Mouse (Mus musculus): Measurements from ENCODE around the gene Tdrd5. TPM values are rescaled to one million over a fixed set of nuclear protein-coding genes. Genes with fewer than 3 reads are reported as not detected.

The Tdrd5 gene
- polyA plus RNA-seq, 1 experiment from 2014 or later: 1.0 TPM

GRCm38 (mm10) chr1:156241035-156241434 lies 62.4 kb downstream of the Tdrd5 start:
- Histone ChIP-seq H3K4me2 (ENCODE audit: low read length) (no peak overlapping the region), H3K36me3 (ENCODE audit: control insufficient read depth, insufficient read depth, low read length) (no peaks in the 10 kb centered on the region), H3K9me3 (replicated peaks; ENCODE audit: control insufficient read depth, low read length, poor library complexity, severe bottlenecking) (no peaks in the 10 kb centered on the region), H3K27me3 (ENCODE audit: control insufficient read depth, insufficient read depth, low read depth, low read length) (no peaks in the 10 kb centered on the region), H3K4me3 (ENCODE audit: low read depth, low read length) (no peak overlapping the region), H3K27ac (ENCODE audit: low read length) (no peak overlapping the region), H3K9ac (ENCODE audit: low read depth, low read length) (no peak overlapping the region), H3K4me1 (ENCODE audit: control insufficient read depth, insufficient read depth, low read length) (no peaks in the 10 kb centered on the region)
- no peak for ATAC-seq
- WGBS: 43% methylated on average over 2 of the region's 2 CpGs

GRCm38 (mm10) chr1:156231122-156231521 lies 72.3 kb downstream of the Tdrd5 start:
- no peak overlapping the region for H3K4me3 ChIP-seq (ENCODE audit: low read depth, low read length)
- H3K27me3 ChIP-seq (ENCODE audit: control insufficient read depth, insufficient read depth, low read depth, low read length): no peaks in the 10 kb centered on the region
- peaks cover 7% of the 10 kb centered on the region for H3K4me1 ChIP-seq (ENCODE audit: control insufficient read depth, insufficient read depth, low read length)
- H3K27ac ChIP-seq (ENCODE audit: low read length): no peak overlapping the region
- no peak for ATAC-seq
- H3K4me2 ChIP-seq (ENCODE audit: low read length): no peak overlapping the region; the same call in 1 of the 2 replicates
- WGBS: 82% methylated on average over 6 of the region's 6 CpGs
- H3K36me3 ChIP-seq (ENCODE audit: control insufficient read depth, insufficient read depth, low read length): no peaks in the 10 kb centered on the region
- H3K9me3 ChIP-seq (replicated peaks; ENCODE audit: control insufficient read depth, low read length, poor library complexity, severe bottlenecking): no peaks in the 10 kb centered on the region
- H3K9ac ChIP-seq (ENCODE audit: low read depth, low read length): no peak overlapping the region

GRCm38 (mm10) chr1:156230339-156231089 lies 73.0 kb downstream of the Tdrd5 start:
- 38% methylated on average over 9 of the region's 9 CpGs for WGBS
- ATAC-seq: peak; percentile 70; the same call in 1 of the 2 replicates
- Histone ChIP-seq H3K4me3 (ENCODE audit: low read depth, low read length) (no peak overlapping the region), H3K9me3 (replicated peaks; ENCODE audit: control insufficient read depth, low read length, poor library complexity, severe bottlenecking) (no peaks in the 10 kb centered on the region), H3K27me3 (ENCODE audit: control insufficient read depth, insufficient read depth, low read depth, low read length) (no peaks in the 10 kb centered on the region), H3K27ac (ENCODE audit: low read length) (no peak overlapping the region), H3K4me1 (ENCODE audit: control insufficient read depth, insufficient read depth, low read length) (peaks cover 7% of the 10 kb centered on the region), H3K4me2 (ENCODE audit: low read length) (peak overlapping the region; percentile 36), H3K36me3 (ENCODE audit: control insufficient read depth, insufficient read depth, low read length) (no peaks in the 10 kb centered on the region), H3K9ac (ENCODE audit: low read depth, low read length) (no peak overlapping the region)

GRCm38 (mm10) chr1:156229448-156229847 lies 74.0 kb downstream of the Tdrd5 start:
- Histone ChIP-seq H3K27ac (ENCODE audit: low read length) (no peak overlapping the region), H3K36me3 (ENCODE audit: control insufficient read depth, insufficient read depth, low read length) (no peaks in the 10 kb centered on the region), H3K4me1 (ENCODE audit: control insufficient read depth, insufficient read depth, low read length) (peaks cover 7% of the 10 kb centered on the region), H3K9me3 (replicated peaks; ENCODE audit: control insufficient read depth, low read length, poor library complexity, severe bottlenecking) (no peaks in the 10 kb centered on the region), H3K4me2 (ENCODE audit: low read length) (no peak overlapping the region), H3K9ac (ENCODE audit: low read depth, low read length) (no peak overlapping the region), H3K27me3 (ENCODE audit: control insufficient read depth, insufficient read depth, low read depth, low read length) (no peaks in the 10 kb centered on the region), H3K4me3 (ENCODE audit: low read depth, low read length) (no peak overlapping the region)
- ATAC-seq: 0 out of 2 replicates have a peak, but pooled peaks have one; percentile 36
- WGBS: 37% methylated on average over 7 of the region's 7 CpGs

GRCm38 (mm10) chr1:156228728-156229127 lies 74.7 kb downstream of the Tdrd5 start:
- Histone ChIP-seq H3K9ac (ENCODE audit: low read depth, low read length) (no peak overlapping the region), H3K27ac (ENCODE audit: low read length) (no peak overlapping the region), H3K36me3 (ENCODE audit: control insufficient read depth, insufficient read depth, low read length) (no peaks in the 10 kb centered on the region), H3K4me2 (ENCODE audit: low read length) (no peak overlapping the region), H3K4me3 (ENCODE audit: low read depth, low read length) (no peak overlapping the region), H3K9me3 (replicated peaks; ENCODE audit: control insufficient read depth, low read length, poor library complexity, severe bottlenecking) (no peaks in the 10 kb centered on the region), H3K27me3 (ENCODE audit: control insufficient read depth, insufficient read depth, low read depth, low read length) (no peaks in the 10 kb centered on the region), H3K4me1 (ENCODE audit: control insufficient read depth, insufficient read depth, low read length) (peaks cover 7% of the 10 kb centered on the region)
- WGBS: 85% methylated on average over 4 of the region's 4 CpGs
- no peak for ATAC-seq

- H3K9me3 ChIP-seq (replicated peaks; ENCODE audit: control insufficient read depth, low read length, poor library complexity, severe bottlenecking): no peaks in the 10 kb centered on the region
- H3K4me2 ChIP-seq (ENCODE audit: low read length): no peak overlapping the region
- ATAC-seq: no peak
- no peak overlapping the region for H3K27ac ChIP-seq (ENCODE audit: low read length)
- H3K4me1 ChIP-seq (ENCODE audit: control insufficient read depth, insufficient read depth, low read length): peaks cover 10% of the 10 kb centered on the region
- no peak overlapping the region for H3K4me3 ChIP-seq (ENCODE audit: low read depth, low read length)
- no peak overlapping the region for H3K9ac ChIP-seq (ENCODE audit: low read depth, low read length)
- WGBS: 64% methylated on average over 5 of the region's 5 CpGs
- H3K36me3 ChIP-seq (ENCODE audit: control insufficient read depth, insufficient read depth, low read length): no peaks in the 10 kb centered on the region
- H3K27me3 ChIP-seq (ENCODE audit: control insufficient read depth, insufficient read depth, low read depth, low read length): no peaks in the 10 kb centered on the region
These were observed 76.6 kb downstream of the Tdrd5 start for GRCm38 (mm10) chr1:156226903-156227302.

GRCm38 (mm10) chr1:156222205-156223000 lies 81.1 kb downstream of the Tdrd5 start:
- Histone ChIP-seq H3K4me3 (ENCODE audit: low read depth, low read length) (no peak overlapping the region), H3K4me1 (ENCODE audit: control insufficient read depth, insufficient read depth, low read length) (peaks cover 2% of the 10 kb centered on the region; the same call in 1 of the 2 replicates), H3K27me3 (ENCODE audit: control insufficient read depth, insufficient read depth, low read depth, low read length) (no peaks in the 10 kb centered on the region), H3K4me2 (ENCODE audit: low read length) (no peak overlapping the region), H3K36me3 (ENCODE audit: control insufficient read depth, insufficient read depth, low read length) (no peaks in the 10 kb centered on the region), H3K9me3 (replicated peaks; ENCODE audit: control insufficient read depth, low read length, poor library complexity, severe bottlenecking) (no peaks in the 10 kb centered on the region), H3K9ac (ENCODE audit: low read depth, low read length) (no peak overlapping the region), H3K27ac (ENCODE audit: low read length) (no peak overlapping the region)
- WGBS: 31% methylated on average over 13 of the region's 13 CpGs
- ATAC-seq: no peak

- WGBS: 37% methylated on average over 2 of the region's 2 CpGs
These were observed 82.1 kb downstream of the Tdrd5 start for GRCm38 (mm10) chr1:156221327-156221726.

GRCm38 (mm10) chr1:156218573-156218972 lies 84.9 kb downstream of the Tdrd5 start:
- H3K9me3 ChIP-seq (replicated peaks; ENCODE audit: control insufficient read depth, low read length, poor library complexity, severe bottlenecking): no peaks in the 10 kb centered on the region
- H3K4me3 ChIP-seq (ENCODE audit: low read depth, low read length): no peak overlapping the region
- no peak overlapping the region for H3K4me2 ChIP-seq (ENCODE audit: low read length)
- WGBS: 83% methylated on average over 2 of the region's 2 CpGs
- H3K36me3 ChIP-seq (ENCODE audit: control insufficient read depth, insufficient read depth, low read length): no peaks in the 10 kb centered on the region
- no peaks in the 10 kb centered on the region for H3K27me3 ChIP-seq (ENCODE audit: control insufficient read depth, insufficient read depth, low read depth, low read length)
- H3K9ac ChIP-seq (ENCODE audit: low read depth, low read length): no peak overlapping the region
- H3K27ac ChIP-seq (ENCODE audit: low read length): no peak overlapping the region
- H3K4me1 ChIP-seq (ENCODE audit: control insufficient read depth, insufficient read depth, low read length): peaks cover 2% of the 10 kb centered on the region; the same call in 1 of the 2 replicates
- ATAC-seq: no peak

More at GRCm38 (mm10) chr1:156221327-156221726, 82.1 kb downstream of the Tdrd5 start:
- Histone ChIP-seq H3K4me3 (ENCODE audit: low read depth, low read length) (no peak overlapping the region), H3K4me1 (ENCODE audit: control insufficient read depth, insufficient read depth, low read length) (peaks cover 2% of the 10 kb centered on the region; the same call in 1 of the 2 replicates), H3K27me3 (ENCODE audit: control insufficient read depth, insufficient read depth, low read depth, low read length) (no peaks in the 10 kb centered on the region), H3K9ac (ENCODE audit: low read depth, low read length) (no peak overlapping the region), H3K36me3 (ENCODE audit: control insufficient read depth, insufficient read depth, low read length) (no peaks in the 10 kb centered on the region), H3K4me2 (ENCODE audit: low read length) (no peak overlapping the region), H3K9me3 (replicated peaks; ENCODE audit: control insufficient read depth, low read length, poor library complexity, severe bottlenecking) (no peaks in the 10 kb centered on the region), H3K27ac (ENCODE audit: low read length) (no peak overlapping the region)
- no peak for ATAC-seq

All from midbrain, embryonic 16.5 days (tissue).